Mouse (Mus musculus): ENCODE results near the gene Pdzrn4.

The Pdzrn4 gene

DNA sequence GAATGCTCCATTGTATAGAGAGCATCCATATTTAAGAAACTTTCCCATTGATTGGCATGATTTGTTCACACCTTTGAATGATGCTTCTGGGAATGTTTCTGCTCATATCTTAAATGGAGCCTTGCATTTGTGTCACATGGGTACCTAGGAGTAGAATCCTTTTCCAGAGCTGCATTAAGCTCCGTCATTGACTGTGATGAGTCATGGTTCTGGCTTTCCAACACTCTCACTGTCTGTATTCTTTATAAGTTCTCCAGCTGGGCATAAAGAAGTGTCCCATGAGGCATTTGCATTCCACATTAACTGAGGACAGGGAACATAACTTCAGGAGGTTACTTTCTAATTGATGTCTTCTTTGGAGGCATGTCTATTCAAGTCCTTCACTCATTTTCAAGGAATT is 106.1 kb downstream of the Pdzrn4 start:
- no peak for DNase-seq

DNA sequence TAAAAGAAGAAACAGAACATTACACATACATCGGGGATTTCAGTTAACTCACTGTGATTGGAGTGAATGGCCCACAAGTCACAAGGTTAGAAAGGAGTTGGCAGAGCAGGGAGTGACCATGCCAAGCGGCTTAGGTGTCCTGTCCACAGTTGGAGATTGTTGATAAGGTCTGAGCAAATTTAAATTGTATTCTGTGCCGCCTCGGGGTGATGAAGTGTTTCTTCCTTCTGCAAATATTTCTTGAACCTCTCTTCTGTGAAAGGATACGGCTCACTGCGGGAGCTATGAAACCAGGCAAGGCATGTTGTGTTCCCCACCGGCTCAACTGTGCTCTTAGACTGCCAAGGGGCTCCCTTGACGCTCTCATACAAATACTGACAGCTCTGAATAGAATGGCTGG is 112.7 kb downstream of the Pdzrn4 start:
- no peak for DNase-seq

DNA sequence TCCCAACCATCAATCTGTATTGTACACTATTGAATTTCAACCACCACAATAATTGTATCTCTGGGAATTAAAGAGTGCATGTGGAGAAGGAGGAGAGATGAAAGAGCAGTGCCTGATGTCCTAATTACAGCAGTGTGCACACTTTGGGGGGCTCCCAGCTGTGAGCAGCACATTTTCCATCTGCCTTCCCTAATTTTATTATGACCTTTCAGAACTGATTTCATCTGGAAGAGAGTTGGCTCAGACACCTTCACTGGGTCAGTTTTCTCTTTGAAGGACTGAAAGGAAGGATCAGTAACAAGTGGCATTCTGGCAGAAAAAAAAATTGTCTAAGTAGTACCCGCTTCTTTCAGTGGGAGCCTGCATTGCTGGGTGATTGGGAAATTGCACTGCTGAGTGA is 119.0 kb downstream of the Pdzrn4 start:
- DNase-seq: no peak

DNA sequence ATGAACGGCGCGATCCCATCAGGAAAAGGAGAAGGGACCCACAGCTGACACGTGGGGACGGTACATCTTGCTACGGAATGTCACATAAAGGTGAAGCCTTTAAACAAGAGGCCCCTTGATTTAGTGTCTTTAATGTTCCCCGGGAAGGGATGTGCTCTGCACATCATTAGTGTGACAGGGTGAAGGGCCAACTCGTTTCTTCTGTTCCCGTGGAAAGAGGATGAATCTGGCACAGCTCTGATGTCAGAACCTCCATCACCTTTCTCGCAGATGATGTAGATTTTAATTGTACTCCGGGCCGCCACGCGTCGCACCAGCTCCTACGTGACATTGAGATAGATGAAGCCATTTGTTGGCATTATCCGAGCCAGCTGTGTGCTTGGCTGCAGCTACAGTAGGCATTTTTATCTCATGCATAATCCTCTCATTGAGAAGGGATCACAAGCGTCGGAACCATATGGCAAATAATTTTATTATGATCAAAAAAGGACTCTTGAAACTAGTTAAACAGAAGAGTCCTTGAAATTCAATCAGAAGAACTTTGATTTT is 124.1 kb downstream of the Pdzrn4 start:
- peak; percentile 30 for DNase-seq

DNA sequence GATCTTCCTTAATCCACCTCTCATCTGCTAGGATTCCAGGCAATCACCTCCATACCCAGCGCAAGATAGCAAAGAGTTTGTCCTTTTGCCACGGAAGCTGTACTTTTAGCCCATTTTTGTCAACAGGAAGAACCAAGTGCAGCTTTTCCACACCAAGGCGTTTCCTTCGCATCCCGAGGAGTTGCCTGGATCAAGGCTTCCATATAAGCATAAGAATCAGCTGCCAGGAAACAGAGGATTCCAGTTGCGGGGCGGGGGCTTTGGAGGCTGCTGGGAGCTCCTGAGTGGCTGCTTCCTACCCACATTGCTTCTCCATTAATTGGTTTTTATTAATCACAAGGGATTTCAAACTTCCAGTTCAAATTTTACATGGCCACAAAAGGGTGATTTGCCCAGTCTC is 125.0 kb downstream of the Pdzrn4 start:
- DNase-seq: peak; percentile 49

DNA sequence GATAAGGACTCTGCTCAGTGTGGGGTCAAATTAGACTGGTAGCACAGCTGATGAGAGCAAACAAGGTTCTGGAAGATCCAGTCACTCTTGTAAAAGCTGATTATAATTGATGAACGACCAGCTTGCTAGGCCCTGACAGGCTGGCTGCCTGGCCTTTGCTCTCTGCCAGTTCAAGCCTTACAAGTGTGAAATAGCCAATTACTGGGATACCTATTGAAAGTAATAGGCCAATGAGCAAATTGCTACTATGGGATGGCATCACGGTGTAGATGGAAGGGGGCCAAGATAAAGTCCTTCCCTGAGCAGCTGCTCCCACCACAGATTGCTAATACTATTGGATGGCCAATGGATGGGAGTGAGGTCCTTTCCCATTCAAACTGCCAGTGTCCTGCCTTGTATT is 128.2 kb downstream of the Pdzrn4 start:
- no peak for DNase-seq

DNA sequence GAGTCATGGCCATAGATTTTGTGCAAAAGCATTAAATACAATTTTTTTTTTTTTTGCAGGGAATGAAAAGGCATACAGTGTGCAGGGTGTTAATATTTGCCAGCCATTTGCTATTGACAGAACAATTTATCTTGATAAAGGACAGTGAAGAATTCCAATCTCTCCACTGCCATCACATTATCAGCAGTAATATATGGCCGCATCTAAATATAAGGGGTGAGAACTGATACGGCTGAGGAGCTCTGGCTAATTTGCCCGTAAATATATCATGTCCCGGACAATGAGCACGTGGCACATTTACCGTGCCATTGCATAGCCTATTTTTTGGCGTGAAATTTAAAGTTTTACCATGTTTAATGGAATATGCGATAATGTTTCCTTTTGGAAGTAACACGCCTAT is 128.7 kb downstream of the Pdzrn4 start:
- no peak for DNase-seq

DNA sequence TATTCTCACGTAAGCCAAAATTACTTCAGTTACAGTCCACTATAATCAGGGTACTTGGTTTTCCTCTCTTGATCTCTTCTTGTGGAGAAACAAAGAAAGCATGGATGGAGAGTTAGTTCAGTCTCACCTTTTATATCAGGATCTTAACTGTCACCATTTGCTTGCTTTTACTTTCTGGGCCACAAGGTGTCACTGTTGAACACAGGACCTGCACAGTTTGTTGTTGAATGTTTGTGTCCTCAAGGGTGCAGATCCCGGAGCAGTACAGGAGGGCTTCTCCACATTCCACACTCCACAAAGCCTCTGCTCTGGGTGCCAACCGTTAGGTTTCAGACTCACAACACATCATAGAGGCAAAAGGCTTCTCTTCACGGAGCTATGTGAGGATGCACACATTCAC is 130.1 kb downstream of the Pdzrn4 start:
- no peak for DNase-seq

DNA sequence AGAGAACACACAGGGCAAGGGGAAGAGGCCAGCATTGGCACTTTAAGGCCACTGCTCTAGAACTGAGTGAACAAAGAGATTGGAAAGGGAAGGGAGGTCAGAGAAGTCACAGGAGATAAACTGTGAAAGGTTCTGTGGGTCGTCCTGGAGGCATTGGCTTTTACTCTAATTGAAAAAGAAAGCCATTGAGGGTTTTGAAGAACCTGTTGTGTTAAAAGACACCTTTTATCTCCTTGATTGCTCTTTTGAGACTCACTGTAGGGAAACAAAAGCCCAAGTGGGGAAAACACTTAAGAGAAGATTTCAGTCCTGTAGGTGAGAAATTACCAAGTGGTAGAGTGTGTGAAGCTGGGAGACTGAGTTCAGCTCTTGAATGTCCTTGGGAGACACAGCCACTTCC is 146.6 kb downstream of the Pdzrn4 start:
- DNase-seq: no peak

DNA sequence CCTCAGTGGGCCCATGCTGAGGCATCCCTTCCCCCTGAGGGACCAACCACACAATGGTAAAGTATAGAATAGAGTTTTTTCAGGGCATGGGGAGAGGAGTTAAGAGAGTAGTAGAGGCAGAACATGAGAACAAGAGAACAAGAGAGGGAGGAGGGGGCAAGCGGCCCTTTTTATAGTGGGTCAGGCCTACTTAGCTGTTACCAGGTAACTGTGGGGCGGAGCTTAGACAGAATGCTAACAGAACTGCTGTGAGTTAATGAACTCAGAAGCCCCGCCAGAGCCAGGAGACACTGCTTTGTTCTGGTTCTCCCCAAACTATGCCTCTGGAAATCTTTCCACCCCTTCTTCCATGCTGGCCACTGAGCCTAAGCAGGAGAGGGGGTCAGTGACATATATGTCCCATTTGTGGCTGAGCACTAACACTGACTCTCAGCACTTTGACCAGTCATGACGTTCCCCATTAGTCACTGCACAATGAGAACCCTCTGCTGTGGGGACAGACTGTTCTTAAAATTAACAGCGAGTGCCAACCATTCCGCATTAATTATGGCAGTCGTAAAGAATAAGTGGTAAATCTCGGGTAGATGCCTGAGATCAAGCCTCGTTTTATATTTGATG is 150.7 kb downstream of the Pdzrn4 start:
- peak; percentile 8 for DNase-seq

DNA sequence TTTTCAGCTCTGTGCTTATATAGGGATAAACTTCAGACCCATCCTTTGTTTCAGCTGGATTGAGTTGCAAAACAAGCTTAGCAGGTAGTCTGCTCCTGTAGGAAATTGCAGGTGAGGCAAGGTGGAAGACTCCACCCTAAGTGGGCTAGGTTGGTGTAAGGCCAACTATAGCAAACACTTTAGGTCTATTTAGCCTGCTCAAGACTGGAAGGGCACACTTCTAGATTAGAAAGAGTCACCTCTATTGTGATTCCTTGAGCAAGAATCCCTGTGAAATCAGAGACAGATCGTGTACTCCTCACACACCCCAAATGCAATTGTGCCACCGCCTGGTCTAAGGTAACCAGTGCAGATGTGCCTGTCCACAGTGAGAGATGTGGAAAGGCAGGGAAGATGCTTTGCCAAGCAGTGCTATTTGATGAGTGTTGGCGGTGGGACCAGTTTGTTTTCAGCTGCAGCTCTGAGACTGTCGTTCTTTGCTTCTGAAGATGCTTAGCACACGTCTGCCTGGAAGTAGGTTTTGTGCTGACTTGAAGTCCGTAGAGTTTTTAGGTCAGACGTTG is 158.4 kb downstream of the Pdzrn4 start:
- peak; percentile 10 for DNase-seq

DNA sequence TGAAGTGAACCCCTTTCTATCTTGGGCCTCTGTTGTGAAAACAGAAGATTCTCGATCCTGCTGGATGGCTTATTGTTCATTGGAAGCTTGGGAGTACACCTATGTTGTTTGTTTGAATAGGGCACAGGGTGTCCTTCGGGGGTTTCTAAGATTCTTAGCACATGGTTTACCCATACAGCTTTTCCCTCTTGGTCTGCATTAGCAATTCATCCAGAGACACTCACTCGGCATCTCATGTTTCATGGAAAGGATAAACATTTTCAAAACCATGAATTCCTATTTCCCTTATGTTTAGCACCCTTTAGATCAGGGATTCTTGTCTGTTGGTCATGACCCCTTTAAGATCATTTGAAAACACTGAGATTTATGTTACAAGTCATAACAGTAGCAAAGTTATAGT is 159.0 kb downstream of the Pdzrn4 start:
- DNase-seq: no peak

DNA sequence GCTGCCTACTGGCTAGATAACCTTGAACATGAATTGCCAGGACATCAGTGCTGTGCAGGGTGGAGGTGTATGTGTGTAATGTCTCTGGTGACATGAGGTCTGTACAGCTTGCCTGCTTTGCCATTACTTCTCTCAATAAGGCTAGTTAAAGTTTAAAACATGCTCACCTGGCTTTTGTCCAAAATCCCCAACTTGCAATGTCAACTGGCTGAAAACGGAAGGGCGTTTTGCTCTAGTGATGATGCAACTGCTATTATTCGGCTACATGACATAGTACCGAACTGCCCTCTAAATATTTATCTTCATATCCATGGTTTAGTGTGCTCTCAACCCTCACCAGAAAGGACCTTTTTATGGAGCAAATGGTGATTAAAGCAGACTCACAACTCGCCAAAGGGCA is 161.9 kb downstream of the Pdzrn4 start:
- no peak for DNase-seq

DNA sequence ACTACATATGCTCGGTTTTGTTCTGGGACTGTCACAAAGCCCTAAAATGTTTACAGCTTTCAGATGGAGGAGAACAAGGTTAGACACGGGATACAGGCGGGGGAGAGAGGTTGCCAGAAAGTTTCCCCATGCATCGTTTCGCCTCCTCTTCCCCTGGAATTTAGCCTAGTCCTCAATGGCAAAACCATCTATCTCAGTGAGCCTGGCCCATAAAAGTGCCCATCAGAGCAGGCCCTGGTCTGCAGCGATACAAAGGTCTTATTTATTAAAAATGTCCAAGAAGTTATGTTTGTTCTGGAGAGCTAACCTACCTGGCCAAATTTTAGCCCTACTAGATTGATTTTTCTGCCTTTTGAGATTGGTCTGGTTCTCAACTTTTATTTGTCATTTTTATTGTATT is 165.5 kb downstream of the Pdzrn4 start:
- no peak for DNase-seq

DNA sequence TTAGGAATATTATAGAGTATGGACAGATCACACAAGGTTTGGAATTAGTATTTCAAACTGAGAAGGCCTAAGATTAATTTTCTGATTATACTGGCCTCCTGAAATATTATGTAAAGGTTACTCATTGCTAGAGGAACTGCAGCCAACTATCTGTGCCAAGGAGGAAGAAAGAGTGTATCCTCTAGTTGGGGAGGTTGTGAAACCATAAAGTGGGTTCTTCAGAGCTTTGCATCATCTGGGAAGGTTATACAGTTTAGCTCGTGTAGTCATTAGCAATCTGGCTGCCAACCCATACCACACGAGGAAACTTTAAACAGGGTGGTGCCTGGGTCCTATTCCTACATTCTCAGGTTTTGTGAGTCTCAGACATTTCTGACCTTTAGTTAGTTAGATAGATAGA is 166.9 kb downstream of the Pdzrn4 start:
- DNase-seq: no peak

DNA sequence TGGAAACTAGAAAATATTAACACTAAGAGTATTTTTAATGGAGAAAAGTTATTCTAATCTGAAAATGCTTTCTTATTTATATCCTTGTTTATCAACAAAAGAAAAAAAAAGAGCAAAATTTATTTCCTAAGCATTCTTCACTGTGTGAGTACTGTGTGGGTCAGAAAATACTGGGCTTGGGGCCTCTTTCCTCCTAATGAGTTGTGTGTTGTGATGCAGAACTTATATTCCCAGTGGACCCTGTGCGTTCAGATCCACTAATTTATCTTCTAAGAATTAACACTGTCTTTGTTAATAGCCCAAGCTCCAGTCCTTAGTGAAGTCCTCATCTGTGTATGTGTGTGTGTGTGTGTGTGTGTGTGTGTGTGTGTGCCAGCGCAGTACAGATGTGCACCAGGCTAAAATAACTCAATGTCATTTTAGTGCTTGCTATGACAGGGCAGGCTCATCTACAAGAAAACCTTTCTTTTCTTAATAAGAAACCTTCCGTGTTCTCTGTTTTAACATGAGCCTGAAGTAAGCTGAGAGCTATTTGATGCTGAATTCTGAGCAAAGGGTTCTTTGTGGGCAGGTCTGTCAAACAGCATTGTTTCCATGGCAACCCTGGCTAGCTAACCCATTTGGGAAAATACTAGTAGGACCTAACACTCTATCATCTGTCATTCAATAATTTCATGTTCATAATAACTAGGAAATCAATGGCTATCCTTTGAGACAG is 174.0 kb downstream of the Pdzrn4 start:
- DNase-seq: peak; percentile 25

DNA sequence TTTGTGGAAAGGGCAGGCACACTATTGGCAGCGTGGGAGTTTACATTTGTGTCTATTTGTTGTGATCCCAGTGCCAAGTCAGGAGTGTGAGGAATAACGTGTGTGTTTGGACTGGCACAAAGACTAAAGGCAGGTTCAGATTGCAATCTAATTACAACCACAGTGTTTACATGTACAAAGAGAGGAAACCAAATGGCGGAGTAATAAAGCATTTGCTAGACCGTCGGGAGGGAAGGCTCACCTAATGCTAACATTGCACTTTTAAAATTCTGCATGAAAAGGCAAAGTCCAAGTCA is 174.5 kb downstream of the Pdzrn4 start:
- DNase-seq: no peak

DNA sequence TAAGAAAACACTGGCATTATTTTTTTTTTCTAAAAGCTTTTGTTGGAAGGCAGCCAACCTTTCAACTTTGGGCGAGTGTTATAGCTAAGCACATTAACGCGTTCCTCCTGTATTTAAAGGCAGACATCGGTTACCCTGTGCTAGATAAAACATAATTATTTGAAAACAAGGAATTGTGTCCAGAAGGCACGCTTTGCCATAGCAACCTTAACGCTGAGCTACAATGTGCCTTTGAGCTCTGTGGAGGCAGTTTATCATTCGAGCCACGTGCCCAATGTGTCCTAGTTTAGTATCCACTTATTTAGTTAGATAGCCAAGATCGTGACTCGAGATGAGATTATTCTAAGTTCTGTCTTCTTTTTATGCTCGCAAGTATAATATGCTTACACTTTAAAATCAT is 180.8 kb downstream of the Pdzrn4 start:
- DNase-seq: peak; percentile 57

DNA sequence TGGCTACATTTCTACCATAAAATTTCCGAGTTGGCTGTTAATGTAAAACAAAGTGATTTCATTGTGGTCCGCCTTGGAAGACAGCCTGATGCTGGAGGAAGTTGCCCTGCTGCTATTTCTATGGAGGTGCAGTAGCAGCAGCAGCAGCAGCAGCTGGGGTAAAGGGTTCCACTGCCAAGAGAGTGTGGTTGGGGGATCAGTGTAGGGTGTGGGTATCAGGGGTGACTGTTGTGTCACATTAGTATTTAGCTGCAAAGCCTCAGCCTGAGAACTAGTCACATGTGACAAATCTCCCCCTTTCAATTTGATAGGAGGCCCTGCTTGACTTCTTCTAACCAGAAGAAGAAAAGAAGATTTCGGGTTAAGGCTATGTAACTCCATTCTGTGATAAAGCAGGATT is 183.5 kb downstream of the Pdzrn4 start:
- DNase-seq: no peak

DNA sequence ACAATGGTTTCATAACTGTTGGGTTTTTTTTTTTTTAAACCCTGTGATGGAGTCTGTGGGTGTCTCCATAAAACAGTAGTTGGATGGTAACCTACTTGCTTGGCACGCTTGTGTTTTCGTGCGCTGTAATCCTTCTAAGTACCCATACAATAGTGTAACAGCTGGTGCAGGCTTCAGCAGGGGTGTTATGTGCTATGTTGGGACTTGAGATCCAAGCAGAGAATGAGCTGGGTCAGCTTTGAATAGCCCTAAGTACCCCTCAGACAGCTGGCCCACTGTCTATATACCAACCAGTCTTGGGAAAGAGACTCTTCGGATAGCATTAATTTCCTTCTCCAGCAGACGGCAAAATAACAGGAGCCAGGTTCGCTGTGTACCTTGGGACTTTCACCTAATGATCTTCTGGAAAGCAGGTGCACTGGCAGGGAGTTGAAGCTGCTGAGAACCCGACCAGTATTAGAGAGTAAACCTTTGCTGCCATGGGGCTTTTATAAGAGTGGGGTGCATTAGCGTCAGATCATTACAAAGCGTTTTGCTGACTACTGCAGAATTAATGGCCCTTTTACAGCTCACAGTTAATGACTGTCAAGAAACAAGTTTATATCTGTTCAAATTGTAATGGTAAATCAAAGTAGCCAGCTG is 184.2 kb downstream of the Pdzrn4 start:
- peak; percentile 10 for DNase-seq

DNA sequence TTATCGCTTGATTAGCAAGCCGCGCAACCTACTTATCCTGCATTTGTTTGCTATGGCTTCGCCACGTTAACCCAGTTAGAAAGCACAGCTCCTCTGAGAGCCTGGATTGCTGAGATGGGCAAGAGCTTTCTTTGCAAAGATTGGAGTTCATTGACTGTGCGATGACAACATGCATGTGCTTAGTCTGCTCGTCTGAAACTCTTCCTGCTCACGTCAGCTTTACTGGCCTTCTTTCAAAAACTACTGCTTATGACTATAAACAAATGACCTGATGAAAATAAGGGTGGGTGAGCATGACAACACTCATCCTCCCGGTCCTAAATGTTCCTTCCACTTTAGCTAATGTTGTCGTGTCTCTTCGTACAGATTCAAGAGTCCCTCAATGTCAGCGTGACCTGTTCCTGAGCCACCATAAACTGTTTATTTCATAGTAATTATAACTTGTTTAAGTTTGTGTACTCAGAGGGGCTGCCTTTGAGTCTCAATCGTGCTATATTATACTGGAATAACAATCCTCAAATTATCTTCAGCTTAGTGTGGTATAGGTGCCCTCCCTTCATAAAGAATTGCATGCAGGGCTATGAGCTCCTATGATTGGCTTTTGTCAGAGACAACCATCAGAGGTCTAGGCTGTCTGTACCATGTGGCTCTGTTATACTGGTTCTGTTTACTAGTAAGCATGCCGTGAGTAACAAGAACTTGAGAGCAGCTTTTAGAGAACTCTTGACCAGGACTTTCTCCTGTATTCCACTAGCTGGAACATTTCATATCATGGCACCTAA is 187.9 kb downstream of the Pdzrn4 start:
- no peak for DNase-seq

DNA sequence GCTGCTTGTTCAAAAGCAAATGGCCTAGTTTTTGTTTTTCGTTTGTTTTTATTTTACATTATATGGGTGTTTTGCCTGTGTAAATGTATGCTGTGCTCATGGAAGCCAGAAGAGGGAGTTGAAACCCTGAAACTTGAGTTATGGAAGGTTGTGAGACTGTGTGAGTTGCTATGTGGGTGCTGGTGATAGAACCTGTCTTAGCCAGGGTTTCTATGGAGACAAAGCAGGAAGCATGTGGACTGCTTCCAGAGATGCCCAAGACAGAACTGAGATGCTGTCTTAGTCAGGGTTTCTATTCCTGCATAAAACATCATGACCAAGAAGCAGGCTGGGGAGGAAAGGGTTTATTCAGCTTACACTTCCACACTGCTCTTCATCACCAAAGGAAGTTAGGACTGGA is 190.8 kb downstream of the Pdzrn4 start:
- no peak for DNase-seq

DNA sequence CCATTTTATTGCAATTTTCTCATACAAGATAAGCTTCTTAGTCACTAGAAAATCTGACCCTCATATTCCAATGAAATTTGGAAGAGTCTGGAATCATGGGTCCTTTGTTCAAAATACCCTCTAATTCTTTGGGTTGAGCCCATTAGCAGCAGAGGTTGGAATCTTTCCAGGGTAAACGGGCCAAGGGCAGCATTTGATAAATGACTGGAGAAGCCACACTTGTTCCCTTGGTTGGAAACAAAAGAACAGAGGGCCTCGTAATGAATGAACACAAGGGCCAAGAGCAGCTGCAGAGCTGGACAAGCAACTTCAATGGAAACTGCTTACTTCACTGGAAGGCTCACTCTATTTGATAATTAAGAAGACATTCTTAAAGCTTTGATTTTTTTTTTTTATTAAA is 198.0 kb downstream of the Pdzrn4 start:
- peak; percentile 10 for DNase-seq
